18 mouse cellular contexts compared by ENCODE assay signal in genomic region chr1:22737491-22737890, GRCm38 (mm10).
"Had no signal": no experiment of that assay in that cellular context is flagged by ENCODE, and none has a peak within 500 bp of the region (broad histone marks: within the 10 kb centered on the region; RNA-seq: fewer than 3 reads in every experiment).

No protein-coding gene starts in this region.

- H3K36me3 ChIP-seq: liver, embryonic 13.5 days; lung, embryonic 15.5 days had no signal

- DNase-seq: kidney, adult 18-20 months; kidney, postnatal 25 days; layer of hippocampus, adult 9-11 months; layer of hippocampus, postnatal 36 days; liver, embryonic 13.5 days; midbrain, embryonic 14.5 days; thymus, adult 2 months; thymus, postnatal 14 days; thymus, postnatal 4 days had no signal

- H3K9me3 ChIP-seq: liver, embryonic 13.5 days; lung, embryonic 15.5 days had no signal

- H3K4me2 ChIP-seq: liver, embryonic 13.5 days; lung, embryonic 15.5 days; midbrain, embryonic 11.5 days had no signal

- H3K27ac ChIP-seq: kidney, postnatal 0 days; layer of hippocampus, adult 2 months; left cerebral cortex, adult 2 months; liver, embryonic 13.5 days; lung, embryonic 15.5 days; macrophage; stomach, postnatal 0 days had no signal

- H3K4me1 ChIP-seq: liver, embryonic 13.5 days; lung, embryonic 15.5 days had no signal

- H3K27me3 ChIP-seq: liver, embryonic 13.5 days; lung, embryonic 15.5 days had no signal

- H3K4me3 ChIP-seq: layer of hippocampus, adult 2 months; left cerebral cortex, adult 2 months; liver, embryonic 13.5 days; lung, embryonic 15.5 days had no signal

- ATAC-seq: inflammation-experienced regulatory T-cells, adult 6 months; intestine, embryonic 16.5 days had no signal

- H3K9ac ChIP-seq: liver, embryonic 13.5 days; lung, embryonic 15.5 days had no signal
